Mouse (Mus musculus) testis, postnatal 14 days (tissue): ENCODE data around the gene Lbp.

Experiments used
- DNase-seq: peaks from one replicate; pipeline ENCODE4 v3.0.0; 2021; ENCODE audit warnings: low spot score

Lbp gene

GRCm38 (mm10) chr2:158313089-158313488 is 6.8 kb downstream of the Lbp start:
- no peak for DNase-seq

- DNase-seq = no peak
These were observed 10.1 kb downstream of the Lbp start for GRCm38 (mm10) chr2:158316371-158316770.

GRCm38 (mm10) chr2:158317026-158317425 is 10.7 kb downstream of the Lbp start:
- DNase-seq = peak; percentile 44

GRCm38 (mm10) chr2:158321596-158321995 is 15.3 kb downstream of the Lbp start:
- no peak for DNase-seq

- DNase-seq = no peak
These were observed 16.6 kb downstream of the Lbp start for GRCm38 (mm10) chr2:158322845-158323244.

- DNase-seq = no peak
These were observed 18.4 kb downstream of the Lbp start for GRCm38 (mm10) chr2:158324531-158325190.

- no peak for DNase-seq
These were observed 19.3 kb downstream of the Lbp start for GRCm38 (mm10) chr2:158325609-158326008.

- no peak for DNase-seq
These were observed 28.1 kb downstream of the Lbp start for GRCm38 (mm10) chr2:158334356-158334755.

- DNase-seq = no peak
These were observed 31.4 kb downstream of the Lbp start for GRCm38 (mm10) chr2:158337698-158338097.

- no peak for DNase-seq
These were observed 33.8 kb downstream of the Lbp start for GRCm38 (mm10) chr2:158339948-158340564.

GRCm38 (mm10) chr2:158341324-158341723 is 35.0 kb downstream of the Lbp start:
- DNase-seq = no peak

- DNase-seq = no peak
These were observed 37.2 kb downstream of the Lbp start for GRCm38 (mm10) chr2:158343495-158343894.

GRCm38 (mm10) chr2:158346467-158346866 is 40.2 kb downstream of the Lbp start:
- no peak for DNase-seq

GRCm38 (mm10) chr2:158347868-158348267 is 41.6 kb downstream of the Lbp start:
- DNase-seq = peak; percentile 30

GRCm38 (mm10) chr2:158352801-158353520 is 46.7 kb downstream of the Lbp start:
- DNase-seq = no peak

GRCm38 (mm10) chr2:158354348-158355114 is 48.2 kb downstream of the Lbp start:
- DNase-seq = no peak

- no peak for DNase-seq
These were observed 48.9 kb downstream of the Lbp start for GRCm38 (mm10) chr2:158355238-158355637.

- DNase-seq = no peak
These were observed 49.8 kb downstream of the Lbp start for GRCm38 (mm10) chr2:158356121-158356520.

GRCm38 (mm10) chr2:158359757-158360620 is 53.7 kb downstream of the Lbp start:
- no peak for DNase-seq

- peak; percentile 87 for DNase-seq
These were observed 54.8 kb downstream of the Lbp start for GRCm38 (mm10) chr2:158360873-158361677.
